Mouse (Mus musculus): ENCODE data around the gene Abca8b.

GRCm38 (mm10) chr11:109895496-109895895 is 100.1 kb downstream of the Abca8b start:
- no peak for TF ChIP-seq NELFE (IDR thresholded peaks at IDR 0.05; ENCODE audit: low read depth, low read length)
- TF ChIP-seq POLR2A (IDR thresholded peaks at IDR 0.05; ENCODE audit: low read depth, low read length), result no peak
- TF ChIP-seq HCFC1 (IDR thresholded peaks at IDR 0.05; ENCODE audit: low read depth, low read length), result no peak

Data from CH12.LX (cell line).